Mouse (Mus musculus) ES-E14 (cell line): ENCODE data around the gene Nsmce3.

Experiments used
- HCFC1 ChIP-seq: IDR thresholded peaks from 2 replicates; pipeline ENCODE4 v1.6.1; 2012; ENCODE audit warnings: low read length, inconsistent platforms, borderline replicate concordance; ENCODE audit not compliant: insufficient read depth
- ZNF384 ChIP-seq: IDR thresholded peaks from 2 replicates; pipeline ENCODE4 v1.6.1; 2012; ENCODE audit warnings: low read depth, low read length, inconsistent platforms

DNA sequence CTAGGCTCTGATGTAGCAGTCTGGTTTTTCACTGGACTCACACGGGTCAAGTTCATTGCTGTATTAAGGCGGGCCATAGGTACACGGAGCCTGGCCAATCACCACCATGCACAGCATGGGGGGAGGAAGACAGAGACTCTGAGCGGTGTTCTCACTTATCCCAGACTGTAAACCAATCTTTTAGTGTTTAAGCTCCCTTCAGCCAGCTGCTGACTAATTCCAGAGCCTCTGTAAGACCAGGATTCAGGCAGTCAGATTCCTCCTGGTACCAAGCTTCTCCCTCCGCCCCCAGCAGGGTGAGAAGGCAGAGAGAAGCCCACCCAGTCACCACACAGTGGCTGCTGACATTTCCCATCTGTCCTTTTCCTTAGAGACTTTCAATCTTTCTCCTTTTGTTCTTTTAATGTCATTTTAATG, 22.9 kb upstream of the Nsmce3 start:
- TF ChIP-seq HCFC1: no peak
- TF ChIP-seq ZNF384: no peak
